Mouse (Mus musculus) ES-Bruce4 (cell line): ENCODE measurements at regions not wholly inside any gene's neighbourhood (a gene's known extent, or its start where the extent isn't known, plus 50 kb on each side); places are given as distances from the start of the nearest gene placed in this dataset.

Experiments
- CTCF ChIP-seq: IDR thresholded peaks from one replicate; pipeline ENCODE4 v1.8.1; 2011; ENCODE audit warnings: low read depth, low read length
- POLR2A ChIP-seq: IDR thresholded peaks from one replicate; pipeline ENCODE4 v1.8.1; 2011; ENCODE audit warnings: low read length; ENCODE audit not compliant: insufficient read depth

GRCm38 (mm10) chr17:7677796-7678195 is 149.3 kb downstream of the Fndc1 start:
- TF ChIP-seq POLR2A (no peak), CTCF (no peak)
